Mouse (Mus musculus): ENCODE results near the gene Ccr8.

Gene Ccr8

DNA sequence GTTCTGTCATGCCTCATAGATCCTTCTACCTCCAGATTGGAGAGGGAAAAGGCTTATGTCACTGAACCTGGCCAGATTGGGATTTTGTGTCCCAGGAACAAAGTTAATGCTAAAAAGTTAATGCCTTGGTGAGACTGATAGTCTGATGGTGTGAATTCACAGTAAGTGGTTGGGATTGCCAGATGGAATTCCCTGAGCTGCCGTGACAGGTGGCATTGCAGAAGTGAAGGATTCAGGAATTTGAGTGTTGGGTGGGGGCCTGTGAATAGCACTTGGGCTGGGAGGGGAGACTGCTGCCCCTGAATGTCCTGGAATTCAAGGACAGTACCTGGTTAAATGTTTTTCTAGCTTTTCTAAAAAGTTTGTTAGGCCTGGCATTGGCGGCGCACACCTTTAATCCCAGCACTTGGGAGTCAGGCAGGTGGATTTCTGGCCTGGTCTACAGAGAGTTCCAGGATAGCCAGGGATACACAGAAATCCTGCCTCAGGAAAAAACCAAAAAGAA lies 39.9 kb downstream of the Ccr8 start:
- DNase-seq (ENCODE audit: low read depth, low spot score) = no peak

DNA sequence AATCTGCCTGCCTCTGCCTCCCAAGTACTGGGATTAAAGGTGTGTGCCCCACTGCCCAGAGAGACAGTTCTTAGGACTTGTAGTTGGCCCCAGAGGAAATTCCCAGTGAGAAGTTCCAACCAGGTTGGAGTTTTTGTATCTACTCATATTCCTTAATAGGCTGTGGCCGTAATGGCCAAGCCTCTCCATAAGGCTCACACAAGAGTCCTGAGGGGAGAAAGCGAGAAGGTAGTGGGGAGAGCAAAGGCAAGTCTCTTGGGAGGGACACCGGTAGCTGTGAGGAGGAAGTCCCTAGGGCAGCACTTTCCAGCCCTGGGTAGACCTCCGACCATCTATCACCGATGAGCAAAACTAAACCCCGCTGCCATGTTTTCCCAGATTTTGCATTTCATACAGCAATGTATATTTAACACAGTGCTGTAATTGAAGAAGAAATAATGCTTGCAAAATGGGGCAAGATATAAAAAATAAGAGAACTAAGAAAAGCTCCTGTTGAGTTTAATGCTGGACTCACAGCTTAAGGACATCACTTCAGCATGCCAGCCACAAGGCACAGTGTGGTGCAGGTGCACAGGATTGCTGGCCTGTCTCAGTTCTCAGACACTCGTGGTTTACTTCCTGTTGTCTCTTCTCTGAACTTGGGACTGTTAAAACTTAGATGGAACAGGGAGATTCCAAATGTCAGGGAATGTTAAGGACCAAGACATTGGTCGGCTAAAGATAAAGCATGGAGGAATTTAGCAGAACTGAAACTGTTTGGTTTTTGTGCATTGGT lies 41.3 kb downstream of the Ccr8 start:
- DNase-seq (ENCODE audit: low read depth, low spot score) = peak; percentile 60

DNA sequence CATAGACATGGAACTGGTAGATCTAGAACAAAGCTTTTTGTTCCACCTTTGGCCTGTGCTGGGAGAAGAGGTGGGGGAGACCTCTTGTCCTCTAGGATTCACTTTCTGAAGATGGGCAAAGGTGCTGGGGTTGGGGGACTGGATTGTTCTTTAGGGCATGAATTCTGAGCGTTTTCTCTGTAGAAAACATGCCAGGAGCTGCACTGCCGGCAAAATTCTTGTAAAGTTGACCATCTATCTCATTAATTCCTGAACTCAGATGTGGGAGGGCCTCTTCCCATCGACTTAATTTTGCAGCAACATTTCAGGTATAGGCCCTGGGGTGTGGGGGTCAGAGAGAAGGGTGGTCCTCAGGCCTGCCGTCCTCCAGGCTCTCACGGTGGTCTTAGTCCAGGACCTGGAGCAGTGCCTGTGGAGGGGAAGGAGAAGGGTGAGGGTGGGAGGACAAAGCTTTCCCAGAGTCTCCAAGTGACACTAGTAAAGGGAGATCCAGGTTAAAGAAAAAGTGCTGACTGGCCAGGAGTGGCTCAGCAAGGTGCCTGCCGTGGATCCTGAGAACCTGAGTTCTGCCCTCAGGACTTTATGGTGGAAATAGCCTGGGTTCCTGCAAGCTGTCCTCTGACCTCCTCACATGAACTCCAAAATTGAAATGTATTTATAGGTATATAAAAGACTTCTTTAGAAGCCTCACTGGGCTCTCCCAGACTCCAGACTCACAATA lies 42.0 kb downstream of the Ccr8 start:
- DNase-seq (ENCODE audit: low read depth, low spot score) = no peak

DNA sequence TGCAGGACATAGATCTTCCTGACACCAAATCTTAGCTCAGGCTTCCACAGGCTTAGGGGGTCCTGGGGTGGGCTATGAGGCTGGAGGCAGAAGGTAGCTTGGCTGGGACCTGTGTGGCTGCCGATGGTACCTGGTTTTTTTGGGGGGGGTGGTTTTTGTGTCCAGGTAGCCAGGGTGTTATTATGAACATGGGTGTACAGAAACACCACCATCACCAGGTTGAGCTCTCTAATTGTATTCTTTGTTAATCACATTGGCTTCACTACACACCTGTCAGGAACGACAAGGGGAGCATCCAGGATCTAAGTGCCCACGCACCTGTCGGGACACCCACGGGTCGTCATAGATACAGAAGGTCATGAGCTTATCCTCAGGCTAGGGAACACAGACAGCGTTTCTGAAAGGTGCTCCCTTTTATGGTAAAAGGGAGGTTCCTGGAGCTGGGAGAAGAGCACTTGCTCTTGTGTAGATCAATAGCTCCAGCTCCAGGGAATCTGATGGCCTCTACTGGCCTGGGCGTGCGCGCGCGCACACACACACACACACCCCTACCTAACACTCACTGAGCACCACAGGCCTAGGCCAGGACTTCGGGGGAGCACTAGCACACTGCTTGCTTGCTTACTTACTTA lies 42.7 kb downstream of the Ccr8 start:
- DNase-seq (ENCODE audit: low read depth, low spot score) = peak; percentile 77

DNA sequence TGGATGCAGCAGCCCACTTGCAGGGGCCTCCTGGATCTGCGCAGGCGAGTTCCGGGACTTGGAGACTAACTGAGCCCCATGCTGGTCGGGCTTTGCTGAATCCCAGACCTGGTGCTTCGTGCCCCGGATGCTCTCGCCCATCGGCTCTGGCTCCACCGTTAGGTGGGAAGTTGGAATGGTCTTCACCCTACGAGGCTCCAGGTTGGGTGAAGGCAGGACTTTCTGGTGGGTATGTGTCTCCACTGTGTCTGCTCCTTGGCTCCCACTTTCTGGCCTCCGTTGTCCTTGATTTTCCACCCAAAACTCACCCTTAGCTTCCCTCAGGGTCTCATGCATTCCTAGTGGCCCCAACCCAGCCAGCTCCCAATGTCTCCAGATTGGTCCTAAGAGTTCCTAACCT lies 43.5 kb downstream of the Ccr8 start:
- DNase-seq (ENCODE audit: low read depth, low spot score) = no peak

DNA sequence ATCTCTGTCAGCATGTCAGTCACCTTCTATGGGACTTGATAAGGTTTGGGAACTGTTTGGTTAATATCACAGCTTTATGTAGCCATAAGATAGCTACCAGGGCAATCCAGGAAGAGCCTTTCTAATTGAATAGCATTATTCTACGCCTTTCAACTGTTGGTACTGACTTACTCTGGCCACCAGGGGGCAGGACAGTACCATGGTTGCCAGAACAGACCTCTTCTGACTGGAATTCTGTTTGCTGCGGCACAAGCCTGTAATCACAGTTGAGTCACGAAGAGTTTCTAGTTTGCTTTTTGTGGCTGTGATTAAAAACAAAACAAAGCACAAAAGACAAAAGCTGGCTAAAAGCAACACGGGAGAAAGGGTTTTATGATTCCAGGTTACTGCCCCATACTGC lies 48.7 kb downstream of the Ccr8 start:
- peak; percentile 82 for DNase-seq (ENCODE audit: low read depth, low spot score)

DNA sequence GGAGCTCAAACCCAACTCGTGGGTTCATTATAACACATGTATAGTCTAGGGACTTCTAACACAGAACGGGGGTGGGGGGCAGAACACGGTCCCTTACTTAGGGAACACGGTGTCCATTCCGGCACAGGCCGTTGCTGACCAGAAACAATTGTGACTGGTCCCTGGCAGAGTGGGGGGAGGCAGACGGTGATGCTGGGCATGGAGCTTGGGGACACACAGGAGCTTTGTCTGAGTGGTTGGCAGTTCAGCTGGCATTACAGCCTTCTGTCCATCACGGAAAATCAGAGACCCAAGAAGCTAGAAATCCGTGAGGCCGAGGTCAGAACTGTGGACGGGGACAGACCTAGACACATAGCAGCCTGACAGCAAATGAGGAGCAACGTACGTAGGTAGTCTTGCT lies 52.6 kb downstream of the Ccr8 start:
- no peak for DNase-seq (ENCODE audit: low read depth, low spot score)
